Mouse (Mus musculus): ENCODE results near the gene Gm10428.
A peak's percentile ranks its signal among the peaks of the same experiment; 100 is the strongest.

Gm10428 gene

GRCm38 (mm10) chr11:62788935-62789616 lies 36.2 kb downstream of the Gm10428 start, which contains the start of gene Zfp286:
Gene Zfp286 (minus strand): TSS chr11:62789462.
- DNase-seq: peak; percentile 58 to 62

GRCm38 (mm10) chr11:62789617-62789936 lies 36.7 kb downstream of the Gm10428 start:
- no peak for DNase-seq

Data from kidney, adult 8-10 months (tissue).